Mouse (Mus musculus): ENCODE data around the gene Tmem191c. TPM values are rescaled to one million over a fixed set of nuclear protein-coding genes. Genes with fewer than 3 reads are reported as not detected.

Gene Tmem191c
- polyA plus RNA-seq, 1 experiment from 2014 or later, result 17.7 TPM

DNA sequence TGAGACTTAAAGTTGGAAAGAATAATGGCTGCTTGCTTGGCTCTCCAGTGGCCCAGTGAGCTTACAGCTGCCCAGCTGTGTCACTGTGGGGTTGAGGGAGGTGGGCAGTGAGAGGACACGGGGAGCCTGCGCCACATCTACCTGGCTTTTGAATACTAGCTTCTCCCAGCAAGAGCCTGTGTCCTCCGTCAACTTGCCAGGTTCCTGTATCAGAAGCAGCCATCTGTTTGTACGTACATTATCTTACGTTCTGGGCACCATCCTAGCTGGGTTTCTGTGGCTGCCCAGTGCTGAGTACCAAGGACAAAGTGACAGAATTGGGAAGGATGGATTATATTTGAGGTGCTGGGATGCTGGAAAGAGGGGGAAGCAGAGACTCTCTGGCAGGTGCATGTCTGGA, 6.0 kb upstream of the Tmem191c start:
- H3K4me3 ChIP-seq (replicated peaks), result no peak overlapping the region
- ATAC-seq (replicated peaks; ENCODE audit: low FRiP score), result no peak
- H3K36me3 ChIP-seq, result no peaks in the 10 kb centered on the region
- 86% methylated on average over 5 of the region's 5 CpGs for WGBS
- H3K4me2 ChIP-seq, result no peak overlapping the region
- no peaks in the 10 kb centered on the region for H3K27me3 ChIP-seq
- H3K9me3 ChIP-seq (replicated peaks), result no peaks in the 10 kb centered on the region
- no peaks in the 10 kb centered on the region for H3K4me1 ChIP-seq
- H3K9ac ChIP-seq, result no peak overlapping the region
- H3K27ac ChIP-seq, result no peak overlapping the region

DNA sequence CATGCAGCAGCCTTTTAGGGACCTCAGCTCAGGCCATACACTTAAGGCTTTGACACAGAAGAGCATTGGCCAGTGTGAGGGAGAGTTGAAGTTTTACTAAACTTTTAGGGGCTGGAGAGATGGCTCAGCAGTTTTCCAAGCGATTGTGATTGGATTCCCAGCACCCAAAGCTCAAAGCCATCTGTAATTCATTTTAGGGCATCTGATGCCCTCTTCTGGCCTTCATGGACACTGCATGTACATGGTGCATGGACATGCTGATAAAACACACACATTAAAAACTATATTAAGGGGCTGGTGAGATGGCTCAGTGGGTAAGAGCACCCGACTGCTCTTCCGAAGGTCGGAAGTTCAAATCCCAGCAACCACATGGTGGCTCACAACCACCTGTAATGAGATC, 4.8 kb upstream of the Tmem191c start:
- ATAC-seq (replicated peaks; ENCODE audit: low FRiP score), result no peak
- H3K36me3 ChIP-seq, result no peaks in the 10 kb centered on the region
- 78% methylated on average over 4 of the region's 4 CpGs for WGBS
- no peak overlapping the region for H3K27ac ChIP-seq
- H3K27me3 ChIP-seq, result no peaks in the 10 kb centered on the region
- no peak overlapping the region for H3K4me3 ChIP-seq (replicated peaks)
- H3K9ac ChIP-seq, result no peak overlapping the region
- no peak overlapping the region for H3K4me2 ChIP-seq
- no peaks in the 10 kb centered on the region for H3K4me1 ChIP-seq
- H3K9me3 ChIP-seq (replicated peaks), result no peaks in the 10 kb centered on the region

DNA sequence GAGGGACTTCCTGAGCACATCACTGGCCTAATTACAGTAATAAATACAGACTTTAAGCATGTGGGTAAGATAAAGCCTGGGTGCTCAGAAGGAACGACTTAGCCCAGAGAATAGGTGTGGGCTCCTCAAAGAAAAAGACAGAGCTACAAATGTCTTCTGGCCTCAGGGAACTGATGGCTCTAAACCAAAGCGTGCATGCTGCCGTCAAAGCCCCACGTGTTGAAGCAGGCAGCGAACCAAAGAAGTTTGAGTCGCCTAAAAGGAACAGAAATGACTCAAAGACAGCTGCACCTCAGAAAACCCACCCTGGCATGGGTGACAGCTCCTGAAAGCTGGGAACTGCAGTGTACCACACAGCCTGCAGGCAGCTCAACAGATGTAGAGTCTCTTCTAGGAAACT, 4.0 kb upstream of the Tmem191c start:
- ATAC-seq (replicated peaks; ENCODE audit: low FRiP score), result no peak
- peaks cover 7% of the 10 kb centered on the region for H3K4me1 ChIP-seq
- H3K9ac ChIP-seq, result no peak overlapping the region
- H3K4me3 ChIP-seq (replicated peaks), result no peak overlapping the region
- WGBS, result 77% methylated on average over 6 of the region's 6 CpGs
- H3K9me3 ChIP-seq (replicated peaks), result no peaks in the 10 kb centered on the region
- no peak overlapping the region for H3K4me2 ChIP-seq
- H3K27ac ChIP-seq, result no peak overlapping the region
- peaks cover 3% of the 10 kb centered on the region for H3K27me3 ChIP-seq
- H3K36me3 ChIP-seq, result no peaks in the 10 kb centered on the region

DNA sequence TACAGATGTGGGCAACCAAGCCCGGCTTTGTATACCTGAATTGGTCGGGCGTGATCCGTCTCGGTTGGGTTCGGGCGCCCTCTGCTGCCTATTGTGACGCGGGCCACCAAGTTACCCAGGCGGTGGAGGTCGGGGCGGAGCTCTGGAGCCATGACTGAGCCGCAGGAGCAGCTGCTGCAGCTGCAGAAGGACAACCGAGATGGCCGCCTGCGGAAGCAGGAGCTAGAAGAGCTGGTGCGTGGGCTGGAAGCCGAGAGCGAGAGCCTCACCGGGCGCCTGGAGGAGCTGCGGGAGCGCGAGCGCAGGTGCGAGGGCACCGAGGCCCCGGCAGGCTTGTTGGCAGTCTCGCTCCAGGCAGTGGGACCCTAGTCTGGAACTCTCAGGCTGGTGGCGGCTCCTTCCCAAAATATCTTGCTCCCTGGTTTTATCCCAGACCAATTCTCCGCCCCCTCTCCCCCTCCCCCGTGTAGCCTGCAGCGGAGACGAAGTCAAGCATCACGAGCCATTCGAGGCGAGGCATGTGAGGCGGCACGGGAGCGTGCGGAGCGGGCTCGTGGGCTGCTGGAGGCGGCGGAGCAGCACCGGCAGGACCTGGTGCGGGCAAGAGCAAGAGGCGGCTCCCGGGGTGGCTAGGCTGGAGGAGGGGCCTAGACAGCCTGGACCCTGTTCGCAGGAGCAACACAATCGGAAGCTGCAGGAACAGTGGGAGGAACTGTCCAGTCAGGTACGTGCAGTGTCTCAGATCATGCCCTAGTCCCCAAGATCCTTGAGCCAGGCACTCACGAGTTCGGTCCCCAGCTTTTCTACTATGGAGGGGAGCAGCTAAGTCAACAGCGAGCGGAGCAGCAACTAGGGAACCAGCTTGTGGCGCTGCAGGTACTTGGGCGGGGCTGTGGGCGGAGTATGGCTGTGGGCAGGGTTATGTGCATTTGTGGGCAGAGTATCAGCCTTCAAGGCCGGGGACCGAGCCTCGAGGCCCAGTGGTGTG, 581 bp downstream of the Tmem191c start:
- Histone ChIP-seq H3K27me3 (peaks cover 29% of the 10 kb centered on the region), H3K36me3 (peaks cover 21% of the 10 kb centered on the region), H3K4me1 (peaks cover 22% of the 10 kb centered on the region), H3K4me2 (peak overlapping the region; percentile 95), H3K9me3 (replicated peaks) (no peaks in the 10 kb centered on the region), H3K27ac (peak overlapping the region; percentile 95), H3K9ac (peak overlapping the region; percentile 51), H3K4me3 (replicated peaks) (peak overlapping the region; percentile 69)
- peak; percentile 89 for ATAC-seq (replicated peaks; ENCODE audit: low FRiP score)
- WGBS, result under 1% methylated on average over 62 of the region's 62 CpGs

DNA sequence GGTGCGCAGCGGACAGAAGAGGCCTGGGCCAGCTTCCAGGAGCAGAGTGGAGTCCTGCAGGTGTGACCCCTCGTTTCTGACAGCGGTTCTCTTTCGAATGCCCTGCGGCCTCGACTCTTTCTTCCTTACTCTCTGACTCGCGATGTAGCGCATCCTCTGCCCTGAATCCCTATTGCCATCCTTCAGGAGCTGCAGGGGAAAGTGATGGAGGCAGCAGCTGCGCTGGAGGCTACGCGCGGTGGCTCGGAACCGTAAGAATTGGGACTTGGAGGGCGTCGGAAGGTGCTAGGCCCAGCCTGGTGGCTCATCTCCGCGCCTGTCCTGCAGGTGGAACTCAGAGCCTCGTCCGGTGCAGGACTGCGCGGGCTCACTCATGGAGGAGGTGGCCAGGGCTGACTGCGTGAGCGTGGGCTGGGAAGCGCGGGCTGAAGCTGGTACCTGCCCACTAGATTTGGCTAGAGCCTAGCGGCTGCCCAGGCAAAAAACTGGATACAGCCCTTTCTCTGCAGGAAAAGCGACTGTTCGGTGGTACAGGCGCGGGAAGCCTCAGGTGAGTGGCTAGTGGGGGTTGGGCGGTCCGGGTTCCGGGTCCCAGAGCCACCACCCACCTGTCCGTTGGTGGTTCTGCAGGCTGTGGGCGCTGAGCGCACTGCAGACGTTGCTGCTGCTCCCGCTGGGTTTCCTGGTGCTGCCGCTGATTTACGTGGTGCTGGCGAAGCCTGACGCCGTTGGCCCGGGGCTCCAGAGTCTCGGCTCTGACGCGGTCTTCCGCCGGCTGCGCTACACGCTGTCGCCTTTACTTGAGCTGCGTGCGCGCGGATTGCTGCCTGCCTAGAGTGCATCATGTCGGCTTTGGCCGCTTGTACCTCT, 1.7 kb downstream of the Tmem191c start:
- Histone ChIP-seq H3K27ac (no peak overlapping the region), H3K4me3 (replicated peaks) (peak overlapping the region; percentile 69), H3K4me2 (peak overlapping the region; percentile 95), H3K9ac (peak overlapping the region; percentile 51), H3K27me3 (peaks cover 29% of the 10 kb centered on the region), H3K9me3 (replicated peaks) (no peaks in the 10 kb centered on the region), H3K36me3 (peaks cover 32% of the 10 kb centered on the region), H3K4me1 (peaks cover 22% of the 10 kb centered on the region)
- WGBS, result 4% methylated on average over 61 of the region's 61 CpGs
- peak; percentile 31; the same call in 1 of the 2 replicates for ATAC-seq (replicated peaks; ENCODE audit: low FRiP score)

DNA sequence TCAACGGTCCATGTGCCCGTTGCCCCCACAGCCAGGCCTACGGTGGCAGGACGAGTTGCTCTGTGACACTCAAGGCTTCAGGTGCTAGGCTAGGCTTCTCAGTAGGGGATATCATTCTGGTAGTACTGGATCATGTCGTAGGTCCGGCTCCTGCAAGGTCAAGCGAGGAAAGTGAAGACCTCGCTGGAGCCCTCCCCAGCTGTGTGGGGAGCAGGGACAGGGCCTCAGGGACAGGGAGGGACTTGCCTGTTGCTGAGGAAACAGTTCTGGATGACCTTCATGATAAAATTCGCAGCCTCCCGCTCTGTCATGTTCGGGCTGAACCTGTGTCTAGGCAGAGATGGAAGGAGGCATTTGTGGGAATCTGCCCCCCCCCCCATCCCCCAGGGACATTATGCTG, 4.6 kb downstream of the Tmem191c start:
- Histone ChIP-seq H3K9me3 (replicated peaks) (no peaks in the 10 kb centered on the region), H3K27me3 (peaks cover 29% of the 10 kb centered on the region), H3K4me1 (peaks cover 22% of the 10 kb centered on the region), H3K4me3 (replicated peaks) (no peak overlapping the region), H3K36me3 (peaks cover 61% of the 10 kb centered on the region), H3K9ac (no peak overlapping the region), H3K27ac (no peak overlapping the region), H3K4me2 (no peak overlapping the region)
- WGBS, result 92% methylated on average over 11 of the region's 11 CpGs
- ATAC-seq (replicated peaks; ENCODE audit: low FRiP score), result no peak

DNA sequence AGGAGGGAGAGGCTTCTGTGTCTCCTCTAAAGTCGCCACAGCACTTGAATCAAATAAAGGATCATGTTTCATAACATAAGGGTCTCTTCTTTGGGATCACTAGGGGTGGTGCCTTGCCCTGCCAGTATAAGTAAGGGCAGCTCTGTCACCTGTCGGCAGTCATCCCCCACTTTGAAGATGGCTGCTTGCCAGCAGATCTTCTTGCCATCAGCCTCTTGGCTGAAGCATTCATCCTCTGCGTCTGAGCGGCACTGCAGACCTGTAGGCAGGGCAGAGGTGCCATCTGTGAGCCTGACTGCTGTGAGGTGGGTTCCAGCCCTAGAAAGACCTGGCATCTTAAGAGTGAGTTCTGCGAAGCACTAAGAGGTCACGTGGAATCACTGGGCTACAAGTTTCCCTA, 7.3 kb downstream of the Tmem191c start:
- H3K27me3 ChIP-seq, result peaks cover 13% of the 10 kb centered on the region
- H3K36me3 ChIP-seq, result peaks cover 77% of the 10 kb centered on the region
- no peaks in the 10 kb centered on the region for H3K9me3 ChIP-seq (replicated peaks)
- H3K4me3 ChIP-seq (replicated peaks), result no peak overlapping the region
- no peak for ATAC-seq (replicated peaks; ENCODE audit: low FRiP score)
- 76% methylated on average over 6 of the region's 6 CpGs for WGBS
- H3K4me2 ChIP-seq, result no peak overlapping the region
- H3K9ac ChIP-seq, result no peak overlapping the region
- H3K4me1 ChIP-seq, result peaks cover 2% of the 10 kb centered on the region
- H3K27ac ChIP-seq, result no peak overlapping the region

DNA sequence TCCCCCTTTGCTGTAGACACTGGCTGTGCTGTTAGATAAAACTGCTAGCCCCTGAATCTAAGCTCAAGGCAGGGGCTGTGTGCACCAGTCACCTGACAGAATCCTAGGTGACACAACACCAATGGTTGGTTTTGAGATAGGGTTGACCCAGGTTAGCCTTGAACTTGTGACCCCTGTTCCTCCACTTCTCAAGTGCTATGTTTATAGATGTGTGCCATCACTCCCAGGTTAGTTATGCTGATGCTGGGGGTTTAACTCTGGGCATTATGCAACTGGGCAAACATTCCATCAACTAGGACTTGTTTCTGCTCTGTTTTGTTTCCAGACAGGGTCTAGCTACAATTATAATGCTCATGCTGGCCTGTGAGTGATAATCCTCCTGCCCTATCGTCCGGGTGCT, 11.2 kb downstream of the Tmem191c start:
- 92% methylated on average over 2 of the region's 2 CpGs for WGBS

DNA sequence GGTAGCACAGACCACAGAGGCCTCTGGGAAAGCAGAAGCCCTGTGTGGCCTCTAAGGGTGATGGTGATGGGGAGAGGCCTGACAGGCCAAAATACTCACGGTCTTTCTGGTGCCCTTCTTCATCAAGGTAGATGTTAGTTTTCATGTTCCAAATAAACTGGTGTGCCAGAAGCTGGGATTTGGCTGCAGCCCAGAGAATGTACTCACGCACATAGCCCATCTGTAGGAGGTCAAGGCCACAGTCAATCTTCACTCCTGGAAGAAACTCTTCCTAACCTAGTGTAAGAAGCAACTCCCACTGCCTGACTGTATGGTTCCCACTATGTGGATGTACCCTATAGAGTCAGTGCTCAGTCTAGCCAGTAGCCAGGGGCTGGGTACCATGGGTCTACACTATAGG, 15.1 kb downstream of the Tmem191c start:
- no peaks in the 10 kb centered on the region for H3K4me1 ChIP-seq
- no peak overlapping the region for H3K4me3 ChIP-seq (replicated peaks)
- no peaks in the 10 kb centered on the region for H3K9me3 ChIP-seq (replicated peaks)
- H3K27ac ChIP-seq, result no peak overlapping the region
- H3K4me2 ChIP-seq, result no peak overlapping the region
- WGBS, result 89% methylated on average over 2 of the region's 2 CpGs
- no peaks in the 10 kb centered on the region for H3K27me3 ChIP-seq
- H3K9ac ChIP-seq, result no peak overlapping the region
- H3K36me3 ChIP-seq, result peaks cover 48% of the 10 kb centered on the region
- no peak for ATAC-seq (replicated peaks; ENCODE audit: low FRiP score)

More for the DNA sequence above, 11.2 kb downstream of the Tmem191c start:
- no peak overlapping the region for H3K27ac ChIP-seq
- no peak overlapping the region for H3K9ac ChIP-seq
- H3K27me3 ChIP-seq, result no peaks in the 10 kb centered on the region
- H3K36me3 ChIP-seq, result peaks cover 65% of the 10 kb centered on the region
- H3K4me3 ChIP-seq (replicated peaks), result no peak overlapping the region
- no peaks in the 10 kb centered on the region for H3K4me1 ChIP-seq
- H3K4me2 ChIP-seq, result no peak overlapping the region
- no peaks in the 10 kb centered on the region for H3K9me3 ChIP-seq (replicated peaks)
- ATAC-seq (replicated peaks; ENCODE audit: low FRiP score), result no peak

DNA sequence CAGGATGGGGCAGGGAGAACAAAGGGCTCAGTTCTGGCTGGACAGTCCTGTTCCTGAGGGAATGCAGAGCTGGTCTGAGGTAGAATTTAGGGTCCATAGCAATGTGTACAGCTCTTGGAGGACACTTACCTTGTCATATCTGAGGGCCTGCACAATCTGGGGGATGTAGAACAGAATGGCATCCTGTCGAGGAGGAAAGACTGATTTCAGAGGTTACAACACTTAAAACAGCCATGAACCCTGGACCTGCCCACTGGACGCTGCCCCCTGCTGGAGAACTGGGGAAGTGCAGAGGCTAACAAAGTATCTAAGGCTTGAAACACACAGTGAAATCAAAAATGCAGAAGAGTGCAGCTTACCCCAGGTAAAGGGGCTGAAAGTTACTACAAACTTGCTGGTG, 16.9 kb downstream of the Tmem191c start:
- Histone ChIP-seq H3K4me1 (no peaks in the 10 kb centered on the region), H3K4me2 (no peak overlapping the region), H3K9ac (no peak overlapping the region), H3K36me3 (peaks cover 55% of the 10 kb centered on the region), H3K9me3 (replicated peaks) (no peaks in the 10 kb centered on the region), H3K27ac (no peak overlapping the region), H3K4me3 (replicated peaks) (no peak overlapping the region), H3K27me3 (no peaks in the 10 kb centered on the region)
- ATAC-seq (replicated peaks; ENCODE audit: low FRiP score), result no peak
- 3% methylated on average over 2 of the region's 2 CpGs for WGBS

DNA sequence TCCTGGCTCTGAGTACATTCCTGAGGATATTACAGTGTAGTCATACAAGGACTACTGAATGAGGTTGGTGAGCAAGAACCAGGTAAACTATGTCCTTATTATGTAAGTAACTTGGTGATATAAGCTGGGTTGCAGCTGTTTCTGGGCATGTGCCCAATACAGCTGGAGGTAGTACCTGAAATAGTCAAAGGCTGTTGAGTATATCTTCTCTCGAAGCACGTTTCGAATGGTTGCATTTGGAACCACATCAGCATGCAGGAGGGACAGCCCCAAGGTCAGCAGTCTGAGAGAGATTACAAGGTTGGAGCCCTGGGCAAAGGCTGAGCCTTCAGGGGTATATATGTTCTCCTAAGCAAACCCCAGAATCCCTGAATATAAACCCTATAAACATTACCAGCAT, 24.9 kb downstream of the Tmem191c start:
- H3K9ac ChIP-seq, result no peak overlapping the region
- H3K4me1 ChIP-seq, result no peaks in the 10 kb centered on the region
- no peak for ATAC-seq (replicated peaks; ENCODE audit: low FRiP score)
- no peaks in the 10 kb centered on the region for H3K27me3 ChIP-seq
- WGBS, result 89% methylated on average over 3 of the region's 3 CpGs
- H3K9me3 ChIP-seq (replicated peaks), result no peaks in the 10 kb centered on the region
- peaks cover 76% of the 10 kb centered on the region for H3K36me3 ChIP-seq
- H3K4me3 ChIP-seq (replicated peaks), result no peak overlapping the region
- H3K27ac ChIP-seq, result no peak overlapping the region
- H3K4me2 ChIP-seq, result no peak overlapping the region
